In genomic region chr17:48454688-48455087, GRCm38 (mm10) we compare ENCODE assay signal across 11 mouse cellular contexts. TPM values are rescaled to one million over a fixed set of nuclear protein-coding genes. Genes with fewer than 3 reads are reported as not detected.
DNase-seq lines count a peak whose midpoint lies in the region; ATAC-seq lines count a peak whose summit lies in the region.
"Had no signal": no experiment of that assay in that cellular context is flagged by ENCODE, and none has a peak within 500 bp of the region (broad histone marks: within the 10 kb centered on the region; RNA-seq: fewer than 3 reads in every experiment).

Unc5cl (plus strand) TSS chr17:48454901.

- H3K9ac ChIP-seq in liver, embryonic 13.5 days: peak within 1 kb of the TSS; percentile 67
- H3K9ac ChIP-seq in stomach, embryonic 14.5 days (replicated peaks; ENCODE audit: low read depth, low read length): no peak within 1 kb of the TSS
- H3K9ac ChIP-seq in forebrain, embryonic 13.5 days: no peak within 1 kb of the TSS
- H3K9ac ChIP-seq: limb, embryonic 15.5 days had no signal

- no peaks in the 10 kb centered on the region for H3K27me3 ChIP-seq in liver, embryonic 13.5 days
- no peaks in the 10 kb centered on the region for H3K27me3 ChIP-seq in stomach, embryonic 14.5 days (ENCODE audit: control insufficient read depth, insufficient read depth, low read length)
- no peaks in the 10 kb centered on the region; the same call in 1 of the 2 replicates for H3K27me3 ChIP-seq in forebrain, embryonic 13.5 days
- H3K27me3 ChIP-seq: limb, embryonic 15.5 days had no signal

- H3K27ac ChIP-seq in liver, embryonic 13.5 days: peak within 1 kb of the TSS; percentile 78
- H3K27ac ChIP-seq in stomach, embryonic 14.5 days (ENCODE audit: low read length): no peak within 1 kb of the TSS
- no peak within 1 kb of the TSS for H3K27ac ChIP-seq in forebrain, embryonic 13.5 days
- H3K27ac ChIP-seq: limb, embryonic 15.5 days had no signal

- ATAC-seq in liver, embryonic 13.5 days (ENCODE audit: low read depth): peak; percentile 19
- 0 out of 2 replicates have a peak, but pooled peaks have one; percentile 26 for ATAC-seq in stomach, embryonic 14.5 days (ENCODE audit: insufficient number of reproducible peaks, insufficient read depth, low FRiP score, low read depth)
- no peak for ATAC-seq in frontal cortex, adult (ENCODE audit: low TSS enrichment)
- no peak for ATAC-seq in forebrain, embryonic 13.5 days

- H3K36me3 ChIP-seq in liver, embryonic 13.5 days: 0 out of 2 replicates have a peak, but pooled peaks cover 3% of the 10 kb centered on the region
- no peaks in the 10 kb centered on the region for H3K36me3 ChIP-seq in stomach, embryonic 14.5 days (ENCODE audit: control insufficient read depth, insufficient read depth, low read length)
- no peaks in the 10 kb centered on the region for H3K36me3 ChIP-seq in forebrain, embryonic 13.5 days (ENCODE audit: poor library complexity, severe bottlenecking)
- H3K36me3 ChIP-seq: limb, embryonic 15.5 days had no signal

- peak; percentile 35 for DNase-seq in kidney, postnatal 10 days
- DNase-seq in kidney, adult 8-10 months: no peak
- peak; percentile 45 for DNase-seq in c-Kit-positive CD71-positive TER-119-positive erythroid progenitor cells, embryonic 14.5 days (ENCODE audit: low spot score)
- peak; percentile 58 for DNase-seq in liver, embryonic 13.5 days
- DNase-seq in Muller cell, postnatal 12 days (ENCODE audit: inconsistent ontology term): no peak
- DNase-seq: right cerebral cortex, adult 18-20 months; thymus, postnatal 36 days had no signal

- H3K4me3 ChIP-seq in liver, embryonic 13.5 days (replicated peaks): peak within 1 kb of the TSS; percentile 46
- H3K4me3 ChIP-seq in stomach, embryonic 14.5 days (ENCODE audit: low read depth, low read length): peak within 1 kb of the TSS; percentile 7; the same call in 1 of the 2 replicates
- no peak within 1 kb of the TSS for H3K4me3 ChIP-seq in forebrain, embryonic 13.5 days
- H3K4me3 ChIP-seq: limb, embryonic 15.5 days had no signal

- H3K9me3 ChIP-seq in liver, embryonic 13.5 days (replicated peaks): no peaks in the 10 kb centered on the region
- H3K9me3 ChIP-seq in stomach, embryonic 14.5 days (ENCODE audit: control insufficient read depth, low read depth, low read length): no peaks in the 10 kb centered on the region
- no peaks in the 10 kb centered on the region for H3K9me3 ChIP-seq in forebrain, embryonic 13.5 days (replicated peaks)
- H3K9me3 ChIP-seq: limb, embryonic 15.5 days had no signal

- H3K4me1 ChIP-seq in liver, embryonic 13.5 days (replicated peaks): peaks cover 73% of the 10 kb centered on the region
- H3K4me1 ChIP-seq in stomach, embryonic 14.5 days (ENCODE audit: control insufficient read depth, insufficient read depth, low read length): no peaks in the 10 kb centered on the region
- H3K4me1 ChIP-seq in forebrain, embryonic 13.5 days: peaks cover 10% of the 10 kb centered on the region
- H3K4me1 ChIP-seq: limb, embryonic 15.5 days had no signal

- peak within 1 kb of the TSS; percentile 62 for H3K4me2 ChIP-seq in liver, embryonic 13.5 days
- 0 out of 2 replicates have a peak within 1 kb of the TSS, but pooled peaks have one; percentile 18 for H3K4me2 ChIP-seq in stomach, embryonic 14.5 days (replicated peaks; ENCODE audit: low read depth, low read length)
- H3K4me2 ChIP-seq in forebrain, embryonic 13.5 days: no peak within 1 kb of the TSS
- H3K4me2 ChIP-seq: limb, embryonic 15.5 days had no signal

- WGBS in liver, embryonic 13.5 days (ENCODE audit: insufficient replicate concordance): 32% methylated on average over 11 of the region's 11 CpGs
- WGBS in stomach, embryonic 14.5 days: 57% methylated on average over 11 of the region's 11 CpGs
- 60% methylated on average over 11 of the region's 11 CpGs for WGBS in forebrain, embryonic 13.5 days

RNA-seq across cellular contexts. Expression of gene Unc5cl, which starts in this region (rescaled TPM):
- 3.5 and 4.4 TPM in 2 replicates for polyA plus RNA-seq in liver, embryonic 13.5 days (2015; fragmentation: Nextera tagmentation; extraction: Ambion mirVana)
- 11.6 and 12.5 TPM in 2 replicates for polyA plus RNA-seq in stomach, embryonic 14.5 days (2014; fragmentation: Nextera tagmentation; extraction: Ambion mirVana)
- polyA plus RNA-seq in forebrain, embryonic 13.5 days (2015; fragmentation: Nextera tagmentation; extraction: Ambion mirVana): 0.15 and 0.37 TPM in 2 replicates

Comparison
In these comparisons a context has a peak if more than half of its experiments do, and no peak if none do; other contexts are left out.
1. DNase-seq: peak in kidney, postnatal 10 days (single experiment), c-Kit-positive CD71-positive TER-119-positive erythroid progenitor cells, embryonic 14.5 days (single experiment) and liver, embryonic 13.5 days (single experiment); none in kidney, adult 8-10 months (0 of 2) and Muller cell, postnatal 12 days (single experiment).
2. ATAC-seq: peak in liver, embryonic 13.5 days (single experiment) and stomach, embryonic 14.5 days (single experiment); none in frontal cortex, adult (single experiment) and forebrain, embryonic 13.5 days (single experiment).